Mouse (Mus musculus): ENCODE measurements around the gene Cpeb2.
A peak's percentile ranks its signal among the peaks of the same experiment; 100 is the strongest.

Gene Cpeb2

DNA sequence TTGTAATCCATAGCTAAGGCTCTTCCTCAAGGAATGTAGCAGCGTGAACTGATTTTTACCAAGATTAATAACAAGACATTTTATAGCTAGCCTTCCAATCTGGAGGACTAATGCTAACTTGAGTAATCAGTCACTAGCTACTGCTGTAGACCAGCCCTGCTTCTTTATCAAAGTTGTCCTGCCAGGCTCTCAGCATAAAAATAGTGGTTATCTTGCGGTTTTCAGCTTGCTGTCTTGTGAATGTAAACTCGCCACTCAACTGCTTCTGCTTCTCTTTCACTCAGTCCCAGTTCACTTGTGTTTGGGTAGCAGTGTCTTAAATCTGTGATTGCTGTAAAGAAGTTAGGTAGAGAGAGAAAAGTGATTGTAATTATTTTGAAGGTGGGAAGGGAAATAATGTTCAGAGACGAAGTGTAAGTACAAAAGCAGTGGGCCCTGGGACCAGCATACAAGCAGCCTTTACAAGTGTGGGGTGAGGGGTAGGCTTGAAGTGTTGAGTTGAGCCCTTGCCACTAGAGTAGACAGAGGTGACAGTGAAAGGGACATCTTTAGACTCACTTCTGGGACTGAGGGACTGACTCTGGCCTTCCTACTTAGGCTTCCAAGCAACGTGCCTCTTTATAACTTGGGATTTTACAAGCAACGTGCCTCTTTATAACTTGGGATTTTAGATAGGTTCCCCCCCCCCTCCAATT is 6.3 kb downstream of the Cpeb2 start:
- no peak for DNase-seq (ENCODE audit: low spot score)

DNA sequence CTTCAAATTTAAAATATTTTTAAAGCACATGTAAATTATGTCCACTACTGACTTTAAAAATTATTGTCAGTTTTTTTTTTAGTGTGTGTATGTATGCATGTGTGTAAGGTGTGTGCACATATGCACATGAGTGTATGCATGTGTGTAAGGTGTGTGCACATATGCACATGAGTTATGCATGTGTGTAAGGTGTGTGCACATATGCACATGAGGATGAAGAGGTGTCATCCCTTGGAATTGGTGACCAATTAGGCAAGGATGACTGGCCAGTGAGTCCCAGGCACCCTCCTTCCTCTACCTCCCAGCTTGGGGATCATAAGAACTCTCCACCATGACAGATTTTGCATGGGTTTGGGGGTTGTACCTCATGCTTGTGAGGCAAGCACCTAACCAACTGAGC is 7.8 kb downstream of the Cpeb2 start:
- no peak for DNase-seq (ENCODE audit: low spot score)

DNA sequence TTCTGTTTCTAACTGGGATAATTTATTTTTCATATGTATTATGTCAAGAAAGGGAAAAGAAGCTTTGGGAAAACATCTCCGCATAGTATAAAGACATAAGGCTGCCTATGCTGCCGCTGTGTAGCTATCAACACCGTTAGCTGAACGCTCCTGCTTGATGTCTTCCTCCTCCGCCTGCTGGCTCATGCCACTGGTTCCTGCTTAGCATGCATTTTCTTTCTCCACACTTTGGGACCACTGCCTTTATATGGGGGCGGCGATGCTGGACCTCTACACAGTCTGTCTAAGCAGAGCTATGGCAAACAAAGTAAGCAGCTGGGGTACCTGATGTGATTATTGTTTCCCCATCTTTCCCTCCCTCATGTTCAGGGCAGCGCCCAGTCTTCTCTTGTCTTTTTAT is 13.3 kb downstream of the Cpeb2 start:
- no peak for DNase-seq (ENCODE audit: low spot score)

DNA sequence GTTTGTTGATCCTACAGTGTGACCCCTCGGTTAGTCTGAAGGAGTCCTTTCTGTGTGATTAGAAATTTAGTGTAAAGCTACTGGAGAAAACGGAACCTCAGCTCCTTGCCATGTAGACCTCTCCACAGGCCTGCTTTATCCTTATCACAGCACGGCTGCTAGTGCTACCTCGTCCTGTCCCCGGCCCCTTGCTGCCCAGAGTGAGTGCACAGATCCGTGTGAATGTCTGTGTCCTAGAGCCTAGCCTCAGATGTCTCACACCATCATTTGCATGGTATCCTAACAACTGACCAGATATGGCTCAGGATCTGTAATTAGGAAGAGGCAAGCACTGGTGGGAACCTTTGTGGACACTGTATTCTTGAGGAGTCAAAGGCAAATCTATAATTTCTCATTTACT is 14.0 kb downstream of the Cpeb2 start:
- DNase-seq (ENCODE audit: low spot score): no peak

DNA sequence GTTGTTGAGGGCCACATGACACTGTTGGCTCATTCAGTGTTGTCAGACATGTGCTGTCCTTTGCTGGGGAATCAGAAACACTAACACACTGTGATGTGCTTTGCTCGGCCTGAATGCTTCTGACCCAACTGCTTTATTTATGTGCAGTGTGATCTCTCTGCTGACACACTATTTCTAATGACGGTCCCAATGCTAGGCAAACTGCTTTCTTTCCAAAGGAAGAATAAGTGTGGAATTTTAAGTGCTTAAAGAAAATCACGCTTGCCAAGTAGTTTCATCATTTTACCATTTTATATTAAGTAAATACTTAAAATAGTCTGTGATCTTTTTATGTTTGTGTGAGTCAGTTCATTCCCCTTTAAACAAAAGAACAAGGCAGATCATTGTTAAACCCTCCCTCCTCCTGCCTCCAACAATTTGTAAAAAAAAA is 15.0 kb downstream of the Cpeb2 start:
- peak; percentile 38 for DNase-seq (ENCODE audit: low spot score)

DNA sequence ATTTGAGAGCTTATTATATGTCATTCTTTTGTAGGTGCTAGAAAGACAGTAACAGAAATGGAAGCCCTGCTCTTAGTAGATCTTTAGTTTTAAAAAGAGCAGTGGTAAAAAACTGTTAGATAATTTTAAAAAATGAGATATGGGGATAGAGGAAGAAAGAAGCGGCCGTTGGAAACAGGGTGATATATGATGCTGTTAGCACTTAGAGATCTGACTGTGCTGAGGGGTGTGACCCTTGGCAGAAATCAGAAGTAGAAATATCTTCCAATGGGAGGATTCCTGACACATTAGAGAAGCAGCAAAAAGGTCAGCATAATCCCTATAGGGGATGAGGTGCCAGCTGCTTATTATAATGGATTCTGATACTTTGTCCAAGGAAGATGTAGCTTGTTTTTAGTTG is 24.5 kb downstream of the Cpeb2 start:
- DNase-seq (ENCODE audit: low spot score): no peak

DNA sequence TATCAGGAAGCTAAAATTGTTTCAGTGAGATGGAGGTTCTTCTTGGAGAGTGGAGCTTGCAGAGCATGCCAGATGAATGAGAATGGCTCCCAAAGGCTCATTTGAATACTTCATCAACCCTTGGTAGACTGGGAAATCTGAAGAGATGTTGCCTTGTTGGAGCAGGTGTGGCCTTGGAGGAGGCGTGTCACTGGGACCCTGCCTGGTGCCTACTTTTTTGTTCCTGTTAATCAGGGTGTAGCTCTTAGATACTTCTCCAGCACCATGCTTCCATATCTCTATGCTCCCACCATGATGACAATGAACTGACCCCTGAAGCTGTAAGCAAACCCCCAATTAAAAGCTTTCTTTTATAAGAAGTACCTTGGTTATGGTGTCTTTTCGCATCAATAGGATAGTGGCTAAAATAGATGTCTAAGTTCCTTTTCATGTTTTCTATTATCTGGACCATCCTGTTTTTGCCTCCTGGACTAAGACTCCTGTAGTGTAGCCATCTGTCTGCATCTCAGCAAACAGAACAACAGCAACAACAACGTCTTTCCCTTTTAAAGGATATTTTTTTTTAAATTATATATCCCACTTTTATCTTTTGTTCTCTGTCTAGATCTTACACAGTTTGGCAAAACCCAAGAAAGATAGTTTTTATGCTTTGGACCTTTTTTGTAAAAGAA is 25.6 kb downstream of the Cpeb2 start:
- DNase-seq (ENCODE audit: low spot score): no peak

DNA sequence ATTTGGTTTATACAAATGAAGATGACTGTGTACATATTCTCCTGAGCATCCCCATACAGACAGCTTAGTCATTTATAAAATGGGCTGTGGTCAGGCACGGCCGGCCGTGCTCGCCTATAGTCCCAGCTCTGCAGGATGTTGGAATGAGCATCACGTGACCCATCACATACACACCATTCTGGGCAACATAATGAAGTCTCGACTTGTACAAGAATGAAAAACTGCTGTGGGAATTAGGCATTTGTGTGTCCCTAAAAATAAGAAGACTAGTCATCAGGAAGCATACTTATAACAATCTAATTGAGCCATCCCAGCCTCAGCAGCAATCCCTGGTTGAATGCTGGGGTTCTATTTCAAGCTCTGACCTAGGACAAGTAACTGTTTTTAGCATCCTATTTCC is 28.8 kb downstream of the Cpeb2 start:
- no peak for DNase-seq (ENCODE audit: low spot score)

DNA sequence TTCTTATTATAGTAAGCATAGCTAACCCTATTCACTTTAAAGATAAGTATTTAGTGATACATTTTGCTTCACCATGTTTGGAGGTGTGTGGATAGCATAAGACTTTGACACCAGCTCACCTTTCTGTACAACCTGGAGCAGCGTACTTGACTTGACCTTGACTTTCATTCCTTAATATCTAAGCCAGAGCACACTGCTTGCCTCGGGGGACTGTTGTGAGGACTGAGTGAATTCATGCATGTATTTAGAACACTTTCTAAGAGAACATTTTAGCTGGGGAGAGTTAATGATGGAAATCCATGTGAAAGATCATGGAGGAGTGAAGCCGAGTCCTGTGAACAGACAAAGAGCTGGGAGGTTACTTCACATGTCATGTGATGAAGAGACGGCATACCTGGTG is 31.0 kb downstream of the Cpeb2 start:
- DNase-seq (ENCODE audit: low spot score): no peak

DNA sequence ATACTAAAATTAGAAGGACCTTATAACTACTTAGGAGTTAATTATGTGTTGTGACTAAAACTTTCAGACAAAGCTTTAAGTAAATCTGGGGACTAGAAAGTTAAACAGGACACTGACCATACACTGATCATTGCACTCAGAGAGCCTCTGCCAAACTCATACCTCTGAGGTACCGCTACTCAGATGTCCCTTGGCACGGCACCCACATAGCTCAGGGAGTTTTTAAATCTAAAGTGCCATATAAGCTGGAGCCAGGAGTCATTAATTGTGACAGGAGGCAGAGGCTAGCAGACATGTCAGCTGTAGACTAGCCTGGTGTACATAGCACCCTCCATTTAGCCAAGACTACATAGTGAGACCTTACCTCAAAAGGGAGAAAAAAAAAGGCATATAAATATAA is 31.7 kb downstream of the Cpeb2 start:
- no peak for DNase-seq (ENCODE audit: low spot score)

DNA sequence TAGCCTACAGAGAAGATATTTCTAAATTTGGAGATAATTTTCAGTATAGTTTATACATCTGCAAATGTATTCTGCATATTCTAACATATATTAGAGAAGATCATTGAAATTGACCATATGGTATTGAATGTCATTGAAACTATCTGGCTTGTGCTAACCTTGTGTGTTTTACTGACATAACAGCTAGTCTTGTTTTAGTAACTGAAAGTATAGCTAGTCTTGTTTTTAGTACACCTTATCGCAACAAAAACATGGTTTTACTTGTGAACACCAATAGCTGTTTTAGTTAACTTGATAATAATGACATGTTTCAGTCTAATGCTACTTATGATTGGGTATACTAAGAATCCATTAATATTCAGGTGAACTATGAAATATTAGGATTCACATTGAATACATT is 45.0 kb downstream of the Cpeb2 start:
- no peak for DNase-seq (ENCODE audit: low spot score)

DNA sequence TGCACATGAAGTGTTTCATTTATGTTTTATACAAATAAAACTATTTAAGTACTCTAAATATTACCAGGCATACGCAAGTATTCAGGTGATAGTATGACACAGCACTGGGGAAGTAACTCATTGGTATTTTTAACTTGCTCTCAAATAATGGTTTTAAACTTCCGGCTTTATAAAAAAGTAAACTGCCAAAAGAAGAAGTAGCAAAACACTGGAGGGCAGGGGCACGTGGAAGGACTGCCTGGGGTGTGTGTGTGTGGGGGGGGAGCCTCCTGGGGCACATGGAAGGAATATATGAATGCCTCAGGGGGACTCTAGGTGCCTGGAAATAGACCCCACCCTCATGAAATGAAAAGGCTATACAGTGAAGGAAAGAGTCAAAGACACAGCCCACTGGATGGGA is 46.8 kb downstream of the Cpeb2 start:
- DNase-seq (ENCODE audit: low spot score): no peak

DNA sequence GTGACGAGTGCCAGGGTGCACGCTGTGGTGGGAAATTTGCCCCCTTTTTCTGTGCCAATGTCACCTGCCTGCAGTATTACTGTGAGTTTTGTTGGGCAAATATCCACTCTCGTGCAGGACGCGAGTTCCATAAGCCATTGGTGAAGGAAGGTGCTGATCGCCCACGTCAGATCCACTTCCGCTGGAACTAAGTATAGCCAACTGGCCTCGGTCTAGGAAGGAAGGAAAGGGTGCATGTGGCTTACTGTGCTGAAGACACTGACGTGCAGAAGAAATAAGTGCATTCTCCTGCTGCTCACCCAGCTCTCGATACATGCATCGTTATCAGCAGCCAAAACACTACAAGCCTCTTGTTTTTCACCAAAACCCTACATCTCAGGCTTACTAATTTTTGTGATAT is 52.8 kb downstream of the Cpeb2 start:
- DNase-seq (ENCODE audit: low spot score): no peak

DNA sequence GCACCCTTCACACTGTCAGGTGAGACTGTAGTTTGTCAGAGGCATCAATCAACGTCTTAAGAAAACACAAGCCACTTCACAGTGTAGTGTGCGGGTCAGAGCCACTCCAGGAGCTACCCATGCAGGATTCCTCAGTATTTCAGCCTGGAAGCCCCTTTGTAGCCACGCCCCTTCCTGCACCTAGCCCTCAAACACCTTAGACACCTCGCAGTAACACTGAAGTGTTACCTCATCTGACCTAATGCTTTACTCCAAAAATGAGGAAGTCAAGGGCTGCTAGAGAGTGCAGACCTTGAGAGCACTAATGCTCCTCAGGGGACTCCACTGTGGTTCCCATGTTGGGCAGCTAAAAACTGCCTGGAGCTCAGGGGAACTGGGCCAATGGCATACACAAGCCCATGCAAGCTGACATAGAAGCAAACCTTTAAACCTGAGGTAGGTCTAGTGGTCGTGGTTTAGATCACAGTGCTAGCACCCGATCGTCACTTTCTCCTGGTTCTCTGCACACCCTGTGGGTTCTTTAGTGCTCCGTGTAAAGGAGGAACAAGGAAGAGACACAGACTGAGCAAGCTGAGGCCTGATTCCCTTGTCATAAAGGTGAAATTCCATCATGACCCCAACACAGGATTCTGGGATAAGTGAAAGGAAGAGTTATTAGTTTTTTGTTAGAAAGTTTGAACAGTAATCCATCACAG is 56.9 kb downstream of the Cpeb2 start:
- no peak for DNase-seq (ENCODE audit: low spot score)

DNA sequence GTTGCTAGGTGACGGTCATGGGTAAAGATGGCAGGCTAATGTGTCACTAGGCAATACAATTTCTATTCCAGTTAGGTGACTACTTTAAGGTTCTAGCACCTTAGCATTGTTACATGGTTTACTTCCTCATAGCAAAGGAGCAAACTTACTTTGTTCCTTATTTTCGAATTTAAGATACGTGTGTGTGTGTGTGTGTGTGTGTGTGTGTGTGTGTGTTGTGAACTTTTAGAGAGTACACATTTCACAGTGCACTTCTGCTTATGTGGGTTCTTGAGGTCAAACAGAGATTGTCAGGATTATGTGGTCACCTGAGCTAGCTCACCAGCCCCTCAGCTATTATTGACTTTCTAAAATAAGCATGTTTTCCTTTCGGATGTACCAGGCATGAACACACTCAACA is 60.2 kb downstream of the Cpeb2 start:
- DNase-seq (ENCODE audit: low spot score): no peak

DNA sequence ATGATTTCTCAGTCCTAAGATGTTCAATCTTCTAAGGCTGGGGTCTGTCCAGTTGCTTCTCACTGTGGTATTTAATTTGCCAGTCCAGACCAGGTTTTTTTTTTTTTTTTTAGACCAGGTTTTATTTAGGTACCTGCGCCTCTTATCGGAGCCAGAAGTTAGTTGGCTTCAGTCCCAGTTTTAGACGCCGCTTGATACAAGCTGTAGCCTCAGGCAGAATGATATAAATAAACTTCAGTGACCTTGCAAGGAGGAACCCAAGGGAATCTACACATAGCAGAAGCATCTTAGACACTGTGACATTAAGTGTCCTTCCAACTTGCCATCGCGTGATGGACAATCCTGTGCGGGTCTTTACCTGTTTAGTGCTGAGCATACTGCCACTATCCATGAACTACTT is 64.5 kb downstream of the Cpeb2 start:
- no peak for DNase-seq (ENCODE audit: low spot score)

DNA sequence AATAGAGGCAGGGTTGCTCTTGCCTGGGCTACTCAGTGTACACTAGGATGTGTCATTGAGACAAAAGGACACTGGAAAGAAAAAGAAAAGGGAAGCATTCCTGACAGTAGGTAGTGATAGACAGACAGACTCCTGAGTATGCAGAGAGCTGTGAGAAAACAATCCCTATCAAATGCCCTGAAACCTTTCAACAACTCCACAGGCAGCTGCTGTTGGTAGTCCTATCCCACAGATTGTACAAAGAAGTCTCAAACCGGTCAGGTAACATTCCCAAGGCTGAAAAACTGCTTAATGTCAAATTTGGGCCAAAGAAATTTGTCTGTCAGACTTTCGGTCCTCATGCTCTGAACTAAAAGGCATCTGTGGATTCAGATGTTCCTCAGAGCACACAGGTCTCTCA is 66.0 kb downstream of the Cpeb2 start:
- no peak for DNase-seq (ENCODE audit: low spot score)

DNA sequence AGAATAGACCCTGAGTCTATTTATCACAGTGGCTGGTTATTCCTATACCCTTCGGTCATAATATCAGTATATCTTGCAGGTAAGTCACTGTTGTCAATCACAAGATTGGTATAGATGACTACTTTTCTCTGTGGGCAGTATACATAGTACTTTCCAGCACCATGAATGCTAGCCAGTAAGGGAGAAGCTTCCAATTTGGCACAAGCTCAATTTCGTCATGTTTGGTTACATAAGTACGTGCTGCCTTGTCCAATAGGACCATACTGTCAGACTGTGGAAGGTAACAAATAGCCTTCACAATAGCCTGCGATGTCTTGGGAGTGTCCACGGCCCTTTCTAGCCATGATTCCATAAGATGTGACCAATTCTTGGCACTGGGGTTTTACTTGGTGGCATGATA is 67.1 kb downstream of the Cpeb2 start:
- DNase-seq (ENCODE audit: low spot score): no peak

DNA sequence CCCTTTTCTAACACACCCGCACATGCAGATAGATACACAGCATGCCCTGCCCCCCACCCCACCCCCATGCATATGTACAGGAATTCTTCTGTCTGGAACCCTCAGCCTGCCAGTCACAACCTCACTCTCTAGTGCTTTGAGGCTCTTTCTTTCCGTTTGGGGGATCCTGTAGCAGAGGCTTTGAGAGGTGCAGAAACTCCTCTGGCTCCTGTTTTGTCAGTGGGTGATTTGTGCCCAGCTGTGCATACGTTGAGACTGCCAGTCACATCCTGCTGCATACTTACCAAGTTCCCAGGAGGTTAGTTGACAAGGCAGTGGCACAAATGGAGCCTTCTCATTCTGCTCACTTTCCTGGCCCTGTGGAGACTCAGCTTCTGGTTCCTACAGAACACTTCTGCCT is 68.0 kb downstream of the Cpeb2 start:
- DNase-seq (ENCODE audit: low spot score): no peak

DNA sequence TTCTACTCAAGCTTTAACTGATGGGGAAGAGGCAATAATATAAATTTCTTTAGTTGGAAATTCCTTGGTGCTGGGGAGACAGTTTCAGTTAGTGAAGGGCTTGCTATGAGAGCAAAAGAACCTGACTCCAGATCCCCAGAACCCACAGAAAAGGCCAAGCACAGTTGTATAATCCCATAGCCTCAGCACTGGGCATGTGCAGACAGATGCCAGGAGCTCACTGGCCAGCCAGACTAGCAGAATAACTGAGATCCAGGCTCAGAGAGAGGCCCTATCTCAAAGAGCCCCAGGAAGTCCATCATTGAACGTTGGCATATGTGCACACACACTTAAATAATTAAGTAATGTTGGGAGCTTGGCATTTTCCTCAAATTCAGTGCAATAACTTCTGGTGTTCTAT is 70.5 kb downstream of the Cpeb2 start:
- DNase-seq (ENCODE audit: low spot score): no peak

DNA sequence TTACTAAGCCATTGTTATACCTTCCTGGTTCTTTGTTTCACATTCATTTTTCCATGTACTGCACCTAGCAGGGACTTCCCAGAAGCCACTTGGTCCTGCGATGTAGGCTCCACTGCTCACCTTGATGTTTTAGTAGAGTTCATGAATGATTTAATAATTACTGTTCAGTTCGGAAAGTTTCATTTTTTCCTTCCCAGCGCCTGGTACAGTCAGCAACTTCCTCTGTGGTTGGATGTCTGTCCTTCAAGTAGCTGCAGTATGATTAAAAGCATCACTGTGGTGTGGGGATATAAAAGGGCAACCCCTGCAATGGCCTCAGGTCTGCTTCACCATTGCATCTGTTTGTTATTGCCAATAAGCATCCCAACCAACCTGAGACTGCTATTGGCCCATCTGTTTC is 72.5 kb downstream of the Cpeb2 start:
- no peak for DNase-seq (ENCODE audit: low spot score)

DNA sequence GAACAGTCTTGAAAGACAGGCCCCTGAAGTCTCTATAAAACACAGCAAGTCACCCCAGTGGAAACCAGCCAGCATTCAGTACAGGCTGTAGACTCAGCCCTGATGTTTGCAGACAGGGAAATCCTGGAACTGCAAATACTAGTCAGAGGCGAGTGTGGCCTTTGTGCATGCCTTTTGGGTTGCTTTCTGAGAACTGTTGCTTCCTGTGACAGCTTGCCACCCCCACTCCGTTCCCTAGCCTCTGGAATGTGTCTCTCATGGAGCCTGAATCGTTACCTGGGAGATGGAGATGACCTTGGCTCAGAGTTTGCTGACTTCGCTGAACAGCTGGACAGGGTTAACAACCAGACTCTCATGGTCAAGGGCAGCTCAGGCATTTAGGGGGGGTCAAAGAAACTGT is 77.0 kb downstream of the Cpeb2 start:
- DNase-seq (ENCODE audit: low spot score): no peak

DNA sequence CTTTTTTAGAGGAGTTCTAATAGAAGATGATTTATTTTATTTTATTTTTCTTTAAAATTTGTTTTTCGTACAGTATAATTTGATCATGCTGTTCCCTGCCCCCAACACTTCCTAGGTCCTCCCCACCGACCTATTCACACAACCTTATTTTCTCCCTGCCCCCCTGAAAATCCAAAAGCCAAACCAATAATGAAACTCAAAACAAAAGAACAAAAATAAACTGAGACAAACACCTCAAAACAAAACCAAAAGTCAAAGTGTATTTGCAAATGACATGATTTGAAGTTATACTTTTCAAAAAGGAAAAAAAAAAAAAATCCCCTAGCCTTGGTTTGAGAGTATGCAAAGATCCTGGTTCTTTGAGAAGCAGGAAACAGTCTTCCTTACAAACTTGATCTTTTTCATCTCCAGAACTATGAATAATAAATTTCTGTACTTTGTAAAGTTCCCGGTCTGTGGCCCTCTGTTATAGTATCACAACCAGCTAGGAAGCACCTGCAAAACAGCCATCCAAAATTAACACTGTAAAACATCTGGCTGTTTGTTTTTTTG is 91.4 kb downstream of the Cpeb2 start:
- no peak for DNase-seq (ENCODE audit: low spot score)
